Mouse (Mus musculus) fibroblast of lung, adult 2 months (primary cell): ENCODE data around the gene Thoc6.

ENCODE experiments used
- DNase-seq: peaks from one replicate; pipeline ENCODE4 v3.0.0-alpha.2; 2011; ENCODE audit warnings: low read depth

Gene Thoc6

GRCm38 (mm10) chr17:23630195-23631020 lies 43.3 kb downstream of the Thoc6 start:
- DNase-seq, result peak; percentile 40

DNA sequence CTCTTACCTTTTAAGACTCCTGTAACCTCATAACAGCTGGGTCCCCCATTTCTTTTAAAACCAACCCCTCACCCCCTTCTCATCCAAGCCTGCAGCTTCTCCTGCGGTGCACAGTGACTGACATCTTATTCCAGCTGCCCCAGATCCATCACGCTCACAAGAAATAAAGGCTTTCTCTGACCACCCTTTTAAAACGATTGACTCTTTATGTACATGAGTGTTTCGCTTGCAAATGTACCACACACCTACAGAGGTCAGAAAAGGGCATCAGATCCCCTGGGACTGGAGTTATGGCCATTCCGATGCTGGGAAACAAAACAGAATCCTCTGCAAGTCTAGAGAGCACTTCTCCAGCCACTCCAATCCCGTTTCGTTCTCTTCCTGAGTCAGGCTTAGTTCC lies 45.9 kb downstream of the Thoc6 start:
- DNase-seq, result no peak

DNA sequence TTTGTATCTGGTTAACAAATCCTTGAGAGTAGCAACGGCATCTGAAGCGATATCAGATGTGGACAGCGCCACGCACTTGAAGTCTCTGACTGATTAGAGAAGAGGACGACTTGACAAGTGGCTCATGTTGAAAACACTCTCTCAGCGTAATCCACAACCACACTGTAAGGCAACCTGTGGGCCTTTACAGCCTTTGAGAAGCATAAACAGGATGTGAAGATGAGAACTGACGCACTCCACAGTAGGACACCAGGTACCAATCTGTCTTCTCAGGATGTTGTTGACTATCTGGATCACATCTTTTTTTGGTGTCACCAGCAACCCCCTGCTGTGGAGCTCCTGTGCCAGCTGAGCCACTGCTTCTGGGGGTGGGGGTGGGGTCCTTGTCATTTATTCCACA lies 53.3 kb downstream of the Thoc6 start:
- no peak for DNase-seq
